In genomic region chr17:30439702-30440101, GRCm38 (mm10) we compare ENCODE assay signal across 21 mouse cellular contexts.
DNase-seq lines count a peak whose midpoint lies in the region; ATAC-seq and TF ChIP-seq lines count a peak whose summit lies in the region.
"Had no signal": no experiment of that assay in that cellular context is flagged by ENCODE, and none has a peak within 500 bp of the region (broad histone marks: within the 10 kb centered on the region; RNA-seq: fewer than 3 reads in every experiment).

No protein-coding gene starts in this region.

- no peak for TF ChIP-seq POLR2A in embryonic fibroblast, embryonic 13.5 days (IDR thresholded peaks at IDR 0.05; ENCODE audit: low read depth, low read length)

- TF ChIP-seq CTCF in layer of hippocampus, adult 2 months (conservative IDR thresholded peaks at IDR 0.05) = no peak
- TF ChIP-seq CTCF in embryonic fibroblast, embryonic 13.5 days (IDR thresholded peaks at IDR 0.05; ENCODE audit: borderline replicate concordance, insufficient read depth, low read length) = no peak

- DNase-seq in layer of hippocampus, adult 2 months (ENCODE audit: low spot score in 2 of 2) = no peak
- DNase-seq in layer of hippocampus, adult 9-10 months (ENCODE audit: low spot score) = no peak
- DNase-seq in Muller cell, postnatal 12 days (ENCODE audit: inconsistent ontology term) = peak; percentile 6
- DNase-seq in spleen, postnatal 4 days (ENCODE audit: low spot score in 2 of 2) = no peak
- DNase-seq: adrenal gland, postnatal 10 days; cerebellum, adult 11 months; cerebellum, adult 8-10 months; cerebellum, postnatal 14 days; embryo, embryonic 11 days; forebrain, postnatal 0 days; gastrocnemius, adult 2 months; gastrocnemius, postnatal 25 days had no signal

- no peak overlapping the region for H3K4me3 ChIP-seq in layer of hippocampus, adult 2 months
- H3K4me3 ChIP-seq in embryonic fibroblast, embryonic 13.5 days (ENCODE audit: insufficient read depth, low read length) = no peak overlapping the region
- no peak overlapping the region for H3K4me3 ChIP-seq in forebrain, embryonic 15.5 days
- H3K4me3 ChIP-seq: embryonic facial prominence, embryonic 15.5 days; forebrain, embryonic 12.5 days; gastrocnemius, adult 2 months; heart, embryonic 12.5 days; hindbrain, embryonic 10.5 days; intestine, embryonic 15.5 days had no signal

- 88% methylated on average over 3 of the region's 3 CpGs for WGBS in forebrain, embryonic 15.5 days

- no peaks in the 10 kb centered on the region for H3K9me3 ChIP-seq in forebrain, embryonic 15.5 days
- H3K9me3 ChIP-seq: embryonic facial prominence, embryonic 15.5 days; hindbrain, embryonic 10.5 days; intestine, embryonic 15.5 days had no signal

- no peak for ATAC-seq in CD4-positive, CD25-positive, alpha-beta regulatory T cell, adult 4 months
- no peak for ATAC-seq in forebrain, embryonic 15.5 days (replicated peaks)
- ATAC-seq: forebrain, postnatal 0 days; intestine, embryonic 15.5 days had no signal

- H3K4me1 ChIP-seq in embryonic fibroblast, embryonic 13.5 days (ENCODE audit: control insufficient read depth, insufficient read depth, low read length) = peaks cover 8% of the 10 kb centered on the region; the same call in 1 of the 2 replicates
- H3K4me1 ChIP-seq in forebrain, embryonic 15.5 days = peaks cover 17% of the 10 kb centered on the region
- H3K4me1 ChIP-seq: embryonic facial prominence, embryonic 15.5 days had no signal

- no peaks in the 10 kb centered on the region for H3K27me3 ChIP-seq in forebrain, embryonic 15.5 days
- H3K27me3 ChIP-seq: embryonic facial prominence, embryonic 15.5 days; forebrain, embryonic 12.5 days; heart, embryonic 12.5 days; intestine, embryonic 15.5 days had no signal

- H3K9ac ChIP-seq in forebrain, embryonic 15.5 days (replicated peaks) = no peak overlapping the region
- H3K9ac ChIP-seq: embryonic facial prominence, embryonic 15.5 days; forebrain, embryonic 12.5 days; forebrain, postnatal 0 days; heart, embryonic 12.5 days; hindbrain, embryonic 14.5 days; intestine, embryonic 15.5 days had no signal

- no peak overlapping the region for H3K4me2 ChIP-seq in forebrain, embryonic 15.5 days (replicated peaks)
- H3K4me2 ChIP-seq: embryonic facial prominence, embryonic 15.5 days; forebrain, embryonic 12.5 days; heart, embryonic 12.5 days; hindbrain, embryonic 14.5 days; intestine, embryonic 15.5 days had no signal

- H3K36me3 ChIP-seq in forebrain, embryonic 15.5 days = no peaks in the 10 kb centered on the region
- H3K36me3 ChIP-seq: embryonic facial prominence, embryonic 15.5 days; intestine, embryonic 15.5 days had no signal

- H3K27ac ChIP-seq in layer of hippocampus, adult 2 months = peak overlapping the region; percentile 61
- peak overlapping the region; percentile 86 for H3K27ac ChIP-seq in embryonic fibroblast, embryonic 13.5 days (ENCODE audit: insufficient read depth, low read length)
- no peak overlapping the region for H3K27ac ChIP-seq in forebrain, embryonic 15.5 days (replicated peaks)
- H3K27ac ChIP-seq: embryonic facial prominence, embryonic 15.5 days; forebrain, embryonic 12.5 days; gastrocnemius, adult 2 months; hindbrain, embryonic 10.5 days; hindbrain, embryonic 14.5 days; intestine, embryonic 15.5 days had no signal
